Mouse (Mus musculus) lung, postnatal 0 days (tissue): ENCODE measurements around the gene Gadd45gip1. TPM values are rescaled to one million over a fixed set of nuclear protein-coding genes. Genes with fewer than 3 reads are reported as not detected.

Experiments used
- ATAC-seq: fragments of 200-750 bp; cut with Nextera tagmentation; 2 replicates; pipeline ENCODE4 v1.8.0; 2017; ENCODE audit warnings: moderate library complexity
- DNase-seq: peaks from one replicate; pipeline ENCODE4 v3.0.0-alpha.2; 2016; ENCODE audit warnings: low spot score
- H3K27ac ChIP-seq: fragments of 300-500 bp; sonication (generic); 2 replicates; pipeline ENCODE4 v1.5.1; 2014; ENCODE audit warnings: antibody characterized with exemption, mild to moderate bottlenecking, low read length, mixed read lengths
- H3K27me3 ChIP-seq: fragments of 300-500 bp; sonication (generic); replicated peaks from 2 replicates; pipeline ENCODE4 v1.6.1; 2014; ENCODE audit warnings: low read length, mixed read lengths; ENCODE audit not compliant: insufficient read depth
- H3K36me3 ChIP-seq: fragments of 300-500 bp; sonication (generic); 2 replicates; pipeline ENCODE4 v1.6.1; 2014; ENCODE audit warnings: low read length, mixed read lengths; ENCODE audit not compliant: insufficient read depth
- H3K4me1 ChIP-seq: fragments of 300-500 bp; sonication (generic); 2 replicates; pipeline ENCODE4 v1.6.1; 2014; ENCODE audit warnings: antibody characterized with exemption, low read depth, low read length, mixed read lengths; ENCODE audit not compliant: insufficient read depth
- H3K4me2 ChIP-seq: fragments of 300-500 bp; sonication (generic); replicated peaks from 2 replicates; pipeline ENCODE4 v1.6.1; 2014; ENCODE audit warnings: low read depth, mild to moderate bottlenecking, low read length, moderate library complexity, mixed read lengths
- H3K4me3 ChIP-seq: fragments of 300-500 bp; sonication (generic); 2 replicates; pipeline ENCODE4 v1.5.1; 2014; ENCODE audit warnings: low read depth, low read length
- H3K9ac ChIP-seq: fragments of 300-500 bp; sonication (generic); replicated peaks from 2 replicates; pipeline ENCODE4 v1.6.1; 2014; ENCODE audit warnings: low read depth, mild to moderate bottlenecking
- H3K9me3 ChIP-seq: fragments of 300-500 bp; sonication (generic); 2 replicates; pipeline ENCODE4 v1.6.1; 2016; ENCODE audit warnings: low read length, mixed read lengths
- CTCF ChIP-seq: IDR thresholded peaks from 2 replicates; pipeline ENCODE4 v1.5.1; 2016; ENCODE audit warnings: antibody characterized with exemption, mild to moderate bottlenecking
- EP300 ChIP-seq: IDR thresholded peaks from 2 replicates; pipeline ENCODE4 v1.6.1; 2016; ENCODE audit warnings: antibody characterized with exemption, mild to moderate bottlenecking, control low read depth
- WGBS: fragments of 180-500 bp; shearing (Covaris S2); extraction: QIAGEN DNeasy Blood & Tissue Kit; methylation state at CpG from one replicate; pipeline ENCODE4 v1.1.7; 2014; 5-methylcytosine and 5-hydroxymethylcytosine counted together
- polyA plus RNA-seq: library from polyadenylated mRNA; unstranded; fragments of >200 nt; fragmentation: Nextera tagmentation; extraction: Ambion mirVana; gene quantifications from 2 replicates; pipeline ENCODE4 v1.2.1, GENCODE M21; 2015

Gadd45gip1 gene
- polyA plus RNA-seq, 1 experiment from 2014 or later = 24.8 TPM

DNA sequence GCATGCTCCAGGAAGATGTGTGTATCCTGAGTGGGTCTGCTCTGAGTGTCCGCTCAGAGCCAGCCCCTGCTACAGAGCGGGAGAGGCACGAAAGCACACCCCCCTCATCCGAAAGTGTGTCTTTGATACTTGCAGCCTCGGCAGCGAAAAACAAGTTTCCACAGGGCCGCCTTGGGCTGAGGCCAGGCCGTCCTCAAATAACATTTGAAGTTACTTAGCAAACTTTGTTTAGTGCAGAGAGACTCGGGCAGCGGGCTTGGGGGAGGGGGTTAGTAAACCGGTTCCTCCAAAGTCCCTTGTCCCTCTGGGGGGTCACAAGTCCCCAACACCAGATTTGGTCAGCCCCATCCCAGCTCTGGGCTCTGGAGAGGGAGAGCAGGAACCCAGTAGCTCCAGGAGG, 42.4 kb upstream of the Gadd45gip1 start:
- Histone ChIP-seq H3K27me3 (0 out of 2 replicates have a peak, but pooled peaks cover 3% of the 10 kb centered on the region), H3K9me3 (no peaks in the 10 kb centered on the region), H3K9ac (no peak overlapping the region), H3K27ac (peak overlapping the region; percentile 57; the same call in 1 of the 2 replicates), H3K4me2 (0 out of 2 replicates have a peak overlapping the region, but pooled peaks have one; percentile 17), H3K36me3 (no peaks in the 10 kb centered on the region), H3K4me3 (no peak overlapping the region), H3K4me1 (peaks cover 43% of the 10 kb centered on the region)
- peak; percentile 50 for ATAC-seq
- 12% methylated on average over 11 of the region's 11 CpGs for WGBS
- peak; percentile 84 for DNase-seq
- TF ChIP-seq CTCF (0 out of 2 replicates have a peak, but pooled peaks have one; percentile 3), EP300 (no peak)

DNA sequence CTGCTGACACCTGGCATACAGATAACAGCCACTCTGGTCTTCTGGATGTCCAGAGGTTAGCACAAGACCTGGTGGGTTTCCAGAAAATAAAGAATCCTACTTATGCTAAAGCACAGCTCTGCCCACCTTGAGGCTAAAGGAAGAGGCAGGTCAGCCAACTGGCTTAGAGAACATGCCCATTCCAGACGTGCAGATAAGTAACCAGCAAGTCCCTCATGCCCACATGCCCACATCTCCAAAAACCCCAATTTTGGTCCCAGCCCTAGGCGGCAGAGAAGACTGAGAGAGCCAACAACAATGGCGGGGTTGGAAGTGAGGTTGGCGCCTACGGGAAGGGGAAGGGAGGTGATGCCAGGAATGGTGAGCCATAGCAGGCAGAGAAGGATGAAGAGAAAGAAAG, 42.0 kb upstream of the Gadd45gip1 start:
- ATAC-seq (no peak), DNase-seq (no peak)
- Histone ChIP-seq H3K9me3 (no peaks in the 10 kb centered on the region), H3K36me3 (no peaks in the 10 kb centered on the region), H3K4me3 (no peak overlapping the region), H3K9ac (no peak overlapping the region), H3K27ac (peak overlapping the region; percentile 57; the same call in 1 of the 2 replicates), H3K4me1 (peaks cover 43% of the 10 kb centered on the region), H3K27me3 (0 out of 2 replicates have a peak, but pooled peaks cover 3% of the 10 kb centered on the region), H3K4me2 (0 out of 2 replicates have a peak overlapping the region, but pooled peaks have one; percentile 17)
- TF ChIP-seq CTCF (no peak), EP300 (no peak)
- WGBS = 63% methylated on average over 5 of the region's 5 CpGs

DNA sequence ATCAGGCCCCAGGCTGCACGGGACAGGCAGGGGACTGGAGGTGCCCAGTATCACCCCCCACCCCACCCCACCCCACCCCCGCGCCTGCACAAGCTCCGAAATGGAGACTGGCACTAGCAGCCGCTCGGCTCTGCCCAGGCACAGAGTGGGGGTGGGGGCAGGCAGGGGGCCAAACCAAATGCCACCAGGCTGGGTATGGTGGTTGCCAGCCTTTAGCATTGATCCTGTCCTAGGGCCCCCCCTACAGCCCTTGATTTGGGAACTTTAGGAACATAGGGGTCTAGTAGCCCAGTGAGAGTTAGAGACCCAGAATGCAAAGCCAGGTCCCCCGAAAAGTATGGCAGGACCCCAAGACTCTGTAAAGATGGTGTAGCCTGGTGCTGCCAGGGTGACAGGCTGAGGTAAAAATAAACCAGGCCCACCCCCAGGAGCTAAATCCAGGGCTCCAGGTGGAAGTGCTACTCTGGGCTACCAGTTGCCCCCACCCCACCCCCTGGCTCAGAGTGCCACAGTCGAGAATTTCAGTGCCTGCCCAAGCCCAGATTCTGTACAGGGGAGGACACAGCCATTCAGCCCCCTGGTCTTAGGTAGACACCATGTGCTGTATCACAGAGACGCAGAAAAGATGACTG, 41.4 kb upstream of the Gadd45gip1 start:
- Histone ChIP-seq H3K27me3 (0 out of 2 replicates have a peak, but pooled peaks cover 3% of the 10 kb centered on the region), H3K4me3 (no peak overlapping the region), H3K9ac (no peak overlapping the region), H3K4me2 (no peak overlapping the region), H3K9me3 (no peaks in the 10 kb centered on the region), H3K27ac (no peak overlapping the region), H3K36me3 (no peaks in the 10 kb centered on the region), H3K4me1 (peaks cover 41% of the 10 kb centered on the region)
- TF ChIP-seq EP300 = no peak
- TF ChIP-seq CTCF = no peak
- WGBS = 64% methylated on average over 9 of the region's 9 CpGs
- no peak for DNase-seq
- ATAC-seq = no peak

DNA sequence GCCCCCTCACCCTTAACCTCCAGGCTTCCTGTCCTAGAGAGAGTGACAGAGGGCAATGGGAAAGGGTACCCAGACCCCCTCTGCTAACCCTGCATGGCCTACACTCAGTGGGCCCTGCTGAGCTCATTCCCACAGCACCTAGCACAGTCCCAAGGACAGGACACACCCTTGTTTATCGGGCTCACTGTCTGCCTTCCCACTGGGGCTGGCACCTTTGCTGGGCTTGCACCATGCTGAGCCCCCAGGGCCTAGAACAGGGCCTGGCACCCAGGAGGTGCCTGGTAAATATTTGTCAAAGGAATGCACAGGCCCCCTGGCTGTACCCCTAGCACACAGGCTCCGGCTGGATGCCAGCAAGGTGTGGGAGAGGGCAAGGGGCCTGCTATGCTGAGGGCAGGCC, 40.8 kb upstream of the Gadd45gip1 start:
- Histone ChIP-seq H3K27ac (no peak overlapping the region), H3K9me3 (no peaks in the 10 kb centered on the region), H3K27me3 (0 out of 2 replicates have a peak, but pooled peaks cover 3% of the 10 kb centered on the region), H3K36me3 (no peaks in the 10 kb centered on the region), H3K4me2 (no peak overlapping the region), H3K4me1 (peaks cover 38% of the 10 kb centered on the region), H3K4me3 (no peak overlapping the region), H3K9ac (no peak overlapping the region)
- DNase-seq (no peak), ATAC-seq (no peak)
- TF ChIP-seq CTCF = no peak
- TF ChIP-seq EP300 = no peak
- WGBS = 32% methylated on average over 2 of the region's 2 CpGs

DNA sequence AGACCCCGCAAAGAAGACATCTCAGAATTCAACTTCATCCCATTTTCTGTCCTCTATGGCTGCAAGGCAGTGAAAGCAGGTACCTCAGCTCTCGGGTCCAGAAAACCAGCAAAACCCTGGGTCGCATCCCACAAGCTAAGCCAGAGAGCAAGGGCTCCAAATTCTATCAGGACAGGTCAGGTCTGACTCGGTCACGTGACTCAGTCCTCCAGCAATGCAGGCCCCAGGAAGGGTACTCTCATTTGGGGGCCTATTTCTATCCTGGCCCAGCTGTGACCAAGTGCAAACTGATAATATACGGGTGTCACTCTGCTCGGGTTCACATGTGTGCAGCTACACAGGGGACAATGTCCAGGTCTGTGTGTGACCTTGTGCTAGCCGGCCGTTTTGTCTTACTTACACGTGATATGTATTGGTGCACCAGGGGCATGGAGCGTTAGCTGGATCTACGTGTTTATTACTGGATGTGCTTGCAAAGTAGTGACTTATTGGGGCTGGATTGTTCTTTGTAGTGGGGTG, 38.8 kb upstream of the Gadd45gip1 start:
- Histone ChIP-seq H3K4me3 (no peak overlapping the region), H3K4me2 (no peak overlapping the region), H3K27me3 (no peaks in the 10 kb centered on the region), H3K9me3 (no peaks in the 10 kb centered on the region), H3K4me1 (peaks cover 31% of the 10 kb centered on the region), H3K27ac (no peak overlapping the region), H3K36me3 (0 out of 2 replicates have a peak, but pooled peaks cover 6% of the 10 kb centered on the region), H3K9ac (no peak overlapping the region)
- ATAC-seq (no peak), DNase-seq (no peak)
- no peak for TF ChIP-seq CTCF
- TF ChIP-seq EP300 = no peak
- 80% methylated on average over 12 of the region's 12 CpGs for WGBS

DNA sequence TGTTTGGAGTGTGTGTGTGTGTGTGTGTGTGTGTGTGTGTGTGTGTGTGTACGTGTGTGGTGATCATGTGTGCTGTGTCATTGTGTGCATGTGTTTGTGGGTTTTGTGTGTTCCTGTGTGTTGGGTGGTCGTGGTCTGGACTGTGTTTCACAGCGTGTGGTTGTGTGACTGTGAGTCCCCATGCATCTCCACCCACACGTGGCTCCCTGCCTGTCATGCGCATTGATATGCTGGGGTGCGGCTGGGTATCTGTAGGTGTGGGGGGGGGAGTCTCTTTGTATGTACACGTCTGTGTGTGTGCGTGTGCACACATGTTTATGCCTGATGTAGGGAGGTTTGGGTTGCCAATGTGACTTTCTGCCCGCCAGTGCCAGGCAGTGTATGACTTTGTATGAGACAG, 38.2 kb upstream of the Gadd45gip1 start:
- 80% methylated on average over 9 of the region's 9 CpGs for WGBS
- Histone ChIP-seq H3K4me3 (no peak overlapping the region), H3K27ac (no peak overlapping the region), H3K4me1 (peaks cover 27% of the 10 kb centered on the region), H3K36me3 (0 out of 2 replicates have a peak, but pooled peaks cover 6% of the 10 kb centered on the region), H3K9me3 (no peaks in the 10 kb centered on the region), H3K9ac (no peak overlapping the region), H3K4me2 (no peak overlapping the region), H3K27me3 (no peaks in the 10 kb centered on the region)
- TF ChIP-seq CTCF (no peak), EP300 (no peak)
- no peak for DNase-seq
- ATAC-seq = no peak
